Mouse (Mus musculus) myocyte (in vitro differentiated cells): ENCODE results near the gene Gnaq.

Experiments used
- CEBPB ChIP-seq: IDR thresholded peaks from 2 replicates; pipeline ENCODE4 v1.6.1; 2011; ENCODE audit warnings: mild to moderate bottlenecking, moderate library complexity; ENCODE audit not compliant: poor library complexity, insufficient read depth, severe bottlenecking
- E2F4 ChIP-seq: IDR thresholded peaks from one replicate; pipeline ENCODE4 v1.6.1; 2011; ENCODE audit warnings: mild to moderate bottlenecking, control low read depth, moderate library complexity; ENCODE audit not compliant: insufficient read depth
- MAX ChIP-seq: IDR thresholded peaks from one replicate; pipeline ENCODE4 v1.6.1; 2011; ENCODE audit warnings: low read depth, mild to moderate bottlenecking, control low read depth
- MYOD1 ChIP-seq, 3 experiments: IDR thresholded peaks; one replicate each; pipeline ENCODE4 v1.6.1; 2011; ENCODE audit warnings: control low read depth in 2 of 3, low read depth in 2 of 3, mild to moderate bottlenecking in 2 of 3, moderate library complexity in 1 of 3; ENCODE audit not compliant: insufficient read length in 2 of 3, control insufficient read depth in 1 of 3
- MYOG ChIP-seq, 3 experiments: IDR thresholded peaks; one replicate each; pipeline ENCODE4 v1.6.1; 2011; ENCODE audit warnings: control low read depth in 2 of 3, low read depth in 2 of 3, mild to moderate bottlenecking in 2 of 3; ENCODE audit not compliant: insufficient read length in 2 of 3, control insufficient read depth in 1 of 3, insufficient read depth in 1 of 3
- POLR2A ChIP-seq: IDR thresholded peaks from one replicate; pipeline ENCODE4 v1.6.1; 2011; ENCODE audit warnings: low read depth, mild to moderate bottlenecking, control low read depth, moderate library complexity; ENCODE audit not compliant: insufficient read length
- REST ChIP-seq: IDR thresholded peaks from one replicate; pipeline ENCODE4 v1.6.1; 2011; ENCODE audit warnings: mild to moderate bottlenecking, control low read depth, moderate library complexity; ENCODE audit not compliant: insufficient read depth, insufficient read length
- TCF12 ChIP-seq: IDR thresholded peaks from one replicate; pipeline ENCODE4 v1.6.1; 2011; ENCODE audit warnings: mild to moderate bottlenecking, control low read depth; ENCODE audit not compliant: poor library complexity, insufficient read depth, severe bottlenecking
- USF1 ChIP-seq: IDR thresholded peaks from one replicate; pipeline ENCODE4 v1.6.1; 2011; ENCODE audit warnings: low read depth, mild to moderate bottlenecking, control low read depth, moderate library complexity

DNA sequence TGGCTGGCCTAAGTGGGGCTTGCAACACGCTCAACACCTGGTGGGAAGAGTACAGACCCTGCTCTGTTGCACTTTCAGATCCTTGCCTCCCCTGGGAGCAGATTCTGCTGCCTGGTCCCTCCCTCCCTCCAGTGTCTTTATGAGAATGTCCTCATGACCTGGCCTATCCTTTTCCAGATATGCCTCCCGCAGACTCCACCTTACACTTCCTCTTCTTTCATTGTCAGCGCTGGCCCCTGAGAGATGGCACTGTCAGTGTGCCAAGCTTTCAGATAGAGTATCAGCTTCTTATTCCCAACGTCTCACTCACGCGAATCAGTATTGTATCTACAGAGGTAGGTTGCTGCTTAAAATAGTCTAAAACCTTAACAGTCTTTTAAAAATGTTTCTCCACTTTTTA is 129.0 kb downstream of the Gnaq start:
- no peak for TF ChIP-seq TCF12
- no peak for TF ChIP-seq POLR2A
- no peak for TF ChIP-seq USF1
- TF ChIP-seq CEBPB = no peak
- no peak for TF ChIP-seq E2F4
- TF ChIP-seq MYOD1 (IDR thresholded peaks at IDR 0.05; ENCODE audit: control insufficient read depth in 1 of 3, insufficient read length in 2 of 3, low read depth in 2 of 3) = no peak
- no peak for TF ChIP-seq MAX
- no peak for TF ChIP-seq REST
- TF ChIP-seq MYOG (IDR thresholded peaks at IDR 0.05; ENCODE audit: control insufficient read depth in 1 of 3, insufficient read depth in 1 of 3, insufficient read length in 2 of 3, low read depth in 2 of 3) = no peak
